Mouse (Mus musculus) adrenal gland, postnatal 36 days (tissue): Measurements from ENCODE around the gene Nat10. TPM values are rescaled to one million over a fixed set of nuclear protein-coding genes. Genes with fewer than 3 reads are reported as not detected.

Source experiments
- total RNA-seq, 2 experiments: library from RNA; stranded (reverse); gene quantifications; 2 replicates each; pipeline ENCODE4 v1.2.3; 2021

Nat10 gene
- total RNA-seq, 2 experiments from 2014 or later, result 34.4 to 37.3 TPM

Other genes with a start within 250 kb of the Nat10 start
- 10 to 100 TPM; 33.4 to 51.6 TPM for gene Abtb2, start 195.0 kb downstream of the Nat10 start, total RNA-seq
- gene Caprin1, start 36.4 kb upstream of the Nat10 start, total RNA-seq, result 100 to 1,000 TPM; 433 to 467 TPM
- 10 to 100 TPM; 27.9 to 32.2 TPM for gene Lmo2, start 196.7 kb upstream of the Nat10 start, total RNA-seq